In genomic region chr11:61029864-61030595, GRCm38 (mm10) we compare ENCODE assay signal across 18 mouse cellular contexts. TPM values are rescaled to one million over a fixed set of nuclear protein-coding genes. Genes with fewer than 3 reads are reported as not detected.
DNase-seq lines count a peak whose midpoint lies in the region.
"Had no signal": no experiment of that assay in that cellular context is flagged by ENCODE, and none has a peak within 500 bp of the region (broad histone marks: within the 10 kb centered on the region; RNA-seq: fewer than 3 reads in every experiment).

No protein-coding gene starts in this region.

- 93% methylated on average over 7 of the region's 7 CpGs for WGBS in embryonic facial prominence, embryonic 10.5 days

- no peak overlapping the region for H3K27ac ChIP-seq in embryonic facial prominence, embryonic 10.5 days (replicated peaks)
- H3K27ac ChIP-seq: embryonic facial prominence, embryonic 13.5 days; gastrocnemius, adult 2 months; heart, adult 2 months; hindbrain, embryonic 13.5 days; limb, embryonic 15.5 days had no signal

- no peak overlapping the region for H3K4me3 ChIP-seq in embryonic facial prominence, embryonic 10.5 days
- H3K4me3 ChIP-seq: embryonic facial prominence, embryonic 13.5 days; gastrocnemius, adult 2 months; heart, adult 2 months; hindbrain, embryonic 13.5 days; limb, embryonic 15.5 days had no signal

- H3K27me3 ChIP-seq in embryonic facial prominence, embryonic 10.5 days (replicated peaks; ENCODE audit: low read depth, poor library complexity, severe bottlenecking) = peaks cover 23% of the 10 kb centered on the region

- peak; percentile 15 for DNase-seq in adrenal gland, postnatal 25 days
- no peak for DNase-seq in adrenal gland, adult (ENCODE audit: inconsistent age in 2 of 2, low spot score in 1 of 2)
- peak; percentile 95 for DNase-seq in cerebellum, adult 11 months
- DNase-seq in cerebellum, postnatal 14 days = peak; percentile 94 to 97
- peak; percentile 5 for DNase-seq in naive thymus-derived CD4-positive, alpha-beta T cell, adult 2 months (ENCODE audit: low read depth)
- DNase-seq in layer of hippocampus, adult 9-10 months (ENCODE audit: low spot score) = no peak
- no peak for DNase-seq in c-Kit-positive CD71-positive TER-119-positive erythroid progenitor cells, embryonic 14.5 days (ENCODE audit: low spot score)
- DNase-seq in embryonic facial prominence, embryonic 10.5 days (ENCODE audit: low spot score) = no peak
- DNase-seq: gastrocnemius, adult 2 months; heart, adult 2 months; kidney, postnatal 25 days; lung, postnatal 10 days; right cerebral cortex, postnatal 4 days had no signal

- H3K4me1 ChIP-seq in embryonic facial prominence, embryonic 10.5 days = peaks cover 33% of the 10 kb centered on the region

- no peaks in the 10 kb centered on the region for H3K36me3 ChIP-seq in embryonic facial prominence, embryonic 10.5 days (replicated peaks)
- H3K36me3 ChIP-seq: embryonic facial prominence, embryonic 13.5 days; hindbrain, embryonic 13.5 days; limb, embryonic 15.5 days had no signal

- H3K9me3 ChIP-seq in embryonic facial prominence, embryonic 10.5 days = no peaks in the 10 kb centered on the region
- H3K9me3 ChIP-seq: embryonic facial prominence, embryonic 13.5 days; hindbrain, embryonic 13.5 days; limb, embryonic 15.5 days had no signal

RNA-seq across cellular contexts. Expression of gene Kcnj12, which starts 7.7 kb away (rescaled TPM):
- total RNA-seq in adrenal gland, postnatal 25 days (2021) = 2.2 TPM in 2 replicates
- polyA plus RNA-seq in embryonic facial prominence, embryonic 10.5 days (2016; fragmentation: Nextera tagmentation; extraction: Ambion mirVana) = 2.2 and 2.5 TPM in 2 replicates
- total RNA-seq: megakaryocyte-erythroid progenitor cell, adult 5-6 weeks had no signal
- polyA plus RNA-seq: Patski had no signal

Comparison
In these comparisons a context has a peak if more than half of its experiments do, and no peak if none do; other contexts are left out.
1. DNase-seq: peak in adrenal gland, postnatal 25 days (single experiment), cerebellum, adult 11 months (single experiment), cerebellum, postnatal 14 days (2 of 2) and naive thymus-derived CD4-positive, alpha-beta T cell, adult 2 months (single experiment); none in adrenal gland, adult (0 of 2), layer of hippocampus, adult 9-10 months (single experiment), c-Kit-positive CD71-positive TER-119-positive erythroid progenitor cells, embryonic 14.5 days (single experiment) and embryonic facial prominence, embryonic 10.5 days (single experiment).